Mouse (Mus musculus) CH12.LX (cell line): ENCODE data around the gene Yeats2. TPM values are rescaled to one million over a fixed set of nuclear protein-coding genes. Genes with fewer than 3 reads are reported as not detected.

ENCODE experiments used
- DNase-seq: peaks from one replicate; pipeline ENCODE4 v3.0.0-alpha.2; 2013; ENCODE audit errors: extremely low read depth
- H3K27ac ChIP-seq: 2 replicates; pipeline ENCODE4 v1.5.1; 2012; ENCODE audit warnings: low read depth, mild to moderate bottlenecking, control low read depth, moderate library complexity; ENCODE audit not compliant: insufficient read depth
- H3K27me3 ChIP-seq: replicated peaks from 2 replicates; pipeline ENCODE3; 2012; ENCODE audit warnings: inconsistent platforms
- H3K36me3 ChIP-seq, 2 experiments: replicated peaks in 1 of 2; 2 replicates each; pipeline versions ENCODE3 to v1.6.1; 2012; ENCODE audit warnings: inconsistent platforms in 1 of 2, low read length in 1 of 2, mild to moderate bottlenecking in 1 of 2, mixed read lengths in 1 of 2, moderate library complexity in 1 of 2; ENCODE audit not compliant: control insufficient read depth in 1 of 2, insufficient read depth in 1 of 2
- H3K4me1 ChIP-seq, 2 experiments: 2 replicates each; pipeline ENCODE4 v1.6.1; 2012; ENCODE audit warnings: inconsistent platforms in 1 of 2, moderate library complexity in 1 of 2; ENCODE audit not compliant: insufficient read depth in 2 of 2, control insufficient read depth in 1 of 2
- H3K4me2 ChIP-seq: 2 replicates; pipeline ENCODE4 v1.6.1; 2012; ENCODE audit warnings: low read depth, mild to moderate bottlenecking, control low read depth; ENCODE audit not compliant: poor library complexity, insufficient read depth, severe bottlenecking
- H3K4me3 ChIP-seq, 3 experiments: fragments of 150-350 bp in 1 of 3; sonication (generic) in 1 of 3; replicated peaks in 1 of 3; 2 replicates each; pipeline versions ENCODE3 to v1.5.1; 2011 to 2012; ENCODE audit warnings: low read depth in 2 of 3, low read length in 2 of 3, mild to moderate bottlenecking in 2 of 3, moderate library complexity in 2 of 3, control low read depth in 1 of 3, improper control_type of control experiment in 1 of 3, inconsistent platforms in 1 of 3, mixed read lengths in 1 of 3; ENCODE audit not compliant: poor library complexity in 1 of 3
- H3K79me2 ChIP-seq: replicated peaks from 2 replicates; pipeline ENCODE4 v1.6.1; 2012; ENCODE audit warnings: mild to moderate bottlenecking, moderate library complexity; ENCODE audit not compliant: control insufficient read depth, poor library complexity, insufficient read depth, severe bottlenecking; ENCODE audit errors: extremely low read depth
- H3K9ac ChIP-seq: 2 replicates; pipeline ENCODE4 v1.6.1; 2012; ENCODE audit warnings: low read depth, mild to moderate bottlenecking, control low read depth, moderate library complexity; ENCODE audit not compliant: insufficient read depth
- H3K9me3 ChIP-seq: replicated peaks from 2 replicates; pipeline ENCODE3; 2012; ENCODE audit warnings: low read length, inconsistent platforms, mixed read lengths
- CHD1 ChIP-seq: IDR thresholded peaks from 2 replicates; pipeline ENCODE4 v1.6.1; 2012; ENCODE audit warnings: low read depth, low read length, improper control_type of control experiment, inconsistent platforms
- CHD2 ChIP-seq: IDR thresholded peaks from 2 replicates; pipeline ENCODE4 v1.6.1; 2011; ENCODE audit warnings: low read length, improper control_type of control experiment
- CTCF ChIP-seq, 2 experiments: IDR thresholded peaks in 1 of 2; conservative IDR thresholded peaks in 1 of 2; 2 replicates each; pipeline ENCODE4 v1.5.1; 2011 to 2012; ENCODE audit warnings: low read depth in 2 of 2, low read length in 2 of 2, improper control_type of control experiment in 1 of 2, inconsistent platforms in 1 of 2, mild to moderate bottlenecking in 1 of 2, moderate library complexity in 1 of 2
- ETS1 ChIP-seq: conservative IDR thresholded peaks from 2 replicates; pipeline ENCODE4 v1.6.1; 2012; ENCODE audit warnings: low read depth, mild to moderate bottlenecking, inconsistent platforms, low read length, improper control_type of control experiment, moderate library complexity
- HCFC1 ChIP-seq: IDR thresholded peaks from 2 replicates; pipeline ENCODE4 v1.6.1; 2012; ENCODE audit warnings: low read depth, mild to moderate bottlenecking, inconsistent platforms, low read length, improper control_type of control experiment
- IRF4 ChIP-seq: IDR thresholded peaks from 2 replicates; pipeline ENCODE4 v1.6.1; 2014; ENCODE audit warnings: low read depth, mild to moderate bottlenecking, inconsistent platforms, low read length, improper control_type of control experiment
- MAX ChIP-seq: IDR thresholded peaks from 2 replicates; pipeline ENCODE4 v1.6.1; 2011; ENCODE audit warnings: low read length, improper control_type of control experiment
- MAZ ChIP-seq: IDR thresholded peaks from 2 replicates; pipeline ENCODE4 v1.6.1; 2012; ENCODE audit warnings: low read depth, mild to moderate bottlenecking, inconsistent platforms, low read length, improper control_type of control experiment, moderate library complexity
- MXI1 ChIP-seq: IDR thresholded peaks from 2 replicates; pipeline ENCODE4 v1.6.1; 2011; ENCODE audit warnings: mild to moderate bottlenecking, low read depth, low read length, improper control_type of control experiment
- MYC ChIP-seq: IDR thresholded peaks from 2 replicates; pipeline ENCODE4 v1.6.1; 2011; ENCODE audit warnings: low read depth, mild to moderate bottlenecking, improper control_type of control experiment, low read length
- PAX5 ChIP-seq: IDR thresholded peaks from 2 replicates; pipeline ENCODE4 v1.6.1; 2012; ENCODE audit warnings: low read length, inconsistent platforms, mixed read lengths
- RCOR1 ChIP-seq: conservative IDR thresholded peaks from 2 replicates; pipeline ENCODE4 v1.6.1; 2012; ENCODE audit warnings: low read depth, mild to moderate bottlenecking, inconsistent platforms, low read length, improper control_type of control experiment
- SIN3A ChIP-seq: IDR thresholded peaks from 2 replicates; pipeline ENCODE4 v1.6.1; 2012; ENCODE audit warnings: low read length, improper control_type of control experiment, inconsistent platforms
- USF2 ChIP-seq: conservative IDR thresholded peaks from 2 replicates; pipeline ENCODE4 v1.6.1; 2011; ENCODE audit warnings: low read depth, low read length, improper control_type of control experiment
- ZKSCAN1 ChIP-seq: IDR thresholded peaks from 2 replicates; pipeline ENCODE4 v1.6.1; 2012; ENCODE audit warnings: low read depth, inconsistent platforms, low read length, improper control_type of control experiment, borderline replicate concordance
- dilution Hi-C: fragments of 300-500 bp; cut with MboI; formaldehyde crosslinking; loops from 2 replicates; pipeline ENCODE4 v1.14.3; 2020; ENCODE audit warnings: low sequenced_read_pairs; ENCODE audit not compliant: extremely low pct_unique_long_range_greater_than_20kb, extremely low pct_ligation_motif_present
- in situ Hi-C: fragments of 300-500 bp; cut with MboI; formaldehyde crosslinking; loops from 3 replicates; pipeline ENCODE4 v1.14.3; 2019; ENCODE audit warnings: low sequenced_read_pairs, low pct_ligation_motif_present, low pct_unique_long_range_greater_than_20kb, mixed read lengths
- polyA plus RNA-seq: library from polyadenylated mRNA; unstranded; fragments of >175 nt; gene quantifications from 2 replicates; pipeline ENCODE4 v1.2.1, GENCODE M21; 2012; ENCODE audit warnings: low read depth; ENCODE audit not compliant: insufficient read length
- total RNA-seq, 2 experiments: library from RNA; depleted of rRNA; stranded (reverse); fragments of 300-350 nt in 1 of 2; fragments of >200 nt in 1 of 2; gene quantifications; 2 replicates each; pipeline ENCODE4 v1.2.3; 2012 to 2014

Gene Yeats2
- total and polyA plus RNA-seq, 3 experiments = 24.0 to 42.6 (median 33.5) TPM

DNA sequence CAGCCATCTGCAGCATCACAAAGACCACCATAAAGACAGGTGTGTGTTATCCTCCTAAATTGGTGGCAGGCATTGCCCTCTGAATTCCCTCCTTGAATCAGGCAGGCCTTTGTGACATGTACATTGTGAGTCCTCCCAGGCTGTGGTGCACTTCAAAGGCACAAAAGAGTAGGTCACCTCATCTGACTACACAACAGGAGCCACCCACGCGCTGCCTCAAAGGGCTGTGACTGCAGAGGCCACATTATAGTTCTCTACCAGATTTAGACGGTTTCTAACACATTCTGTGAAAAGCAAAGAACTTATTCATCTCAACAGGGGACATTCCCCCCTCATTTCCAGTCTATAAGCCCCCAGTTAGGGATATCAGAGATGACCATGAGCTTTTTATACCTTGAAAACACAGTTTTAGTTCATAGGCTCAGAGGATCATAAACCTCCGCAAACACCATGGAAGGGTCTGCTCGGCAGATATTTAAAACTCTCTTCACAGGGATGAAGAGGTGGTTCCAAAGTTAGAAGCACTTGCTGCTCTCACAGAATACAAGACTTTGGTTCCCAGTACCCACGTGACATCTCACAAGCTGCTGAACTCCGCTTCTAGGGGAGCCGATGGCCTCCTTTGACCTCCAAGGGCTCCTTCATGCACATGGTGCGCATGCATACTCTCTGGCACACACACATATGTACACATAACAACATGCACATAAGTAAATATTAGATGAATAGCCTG lies 107.7 kb downstream of the Yeats2 start:
- Histone ChIP-seq H3K9me3 (peaks cover 3% of the 10 kb centered on the region), H3K27me3 (no peaks in the 10 kb centered on the region), H3K4me3 (no peak overlapping the region), H3K79me2 (no peaks in the 10 kb centered on the region), H3K4me1 (no peaks in the 10 kb centered on the region; a peak in 1 of 4 replicates), H3K4me2 (no peak overlapping the region), H3K9ac (no peak overlapping the region), H3K36me3 (no peaks in the 10 kb centered on the region), H3K27ac (no peak overlapping the region)
- in situ Hi-C loops = no loop called here
- DNase-seq = no peak
- dilution Hi-C loops = no loop called here
- TF ChIP-seq MXI1 = no peak
- TF ChIP-seq CTCF (conservative IDR thresholded peaks at IDR 0.05 in 1 of 2, IDR thresholded peaks at IDR 0.05 in 1 of 2; ENCODE audit: low read depth in 2 of 2, low read length in 2 of 2) = no peak

- TF ChIP-seq ETS1 = no peak
- no peak for TF ChIP-seq HCFC1
- TF ChIP-seq PAX5 = no peak
- TF ChIP-seq MXI1 = no peak
- TF ChIP-seq CHD2 = no peak
- no peak for TF ChIP-seq MAZ
- no peak for TF ChIP-seq CHD1
- TF ChIP-seq MAX = no peak
- TF ChIP-seq USF2 = no peak
- no peak for TF ChIP-seq IRF4
- no peak for TF ChIP-seq RCOR1
- no peak for TF ChIP-seq CTCF (conservative IDR thresholded peaks at IDR 0.05 in 1 of 2, IDR thresholded peaks at IDR 0.05 in 1 of 2; ENCODE audit: low read depth in 2 of 2, low read length in 2 of 2)
- TF ChIP-seq SIN3A = no peak
- TF ChIP-seq MYC = no peak
- no peak for TF ChIP-seq ZKSCAN1
- TF ChIP-seq, all 38 proteins: peak for 0
- in situ Hi-C loops (no loop called here), dilution Hi-C loops (no loop called here)
- no peak overlapping the region for H3K27ac ChIP-seq
- no peak for DNase-seq
- peaks cover under 1% of the 10 kb centered on the region for H3K9me3 ChIP-seq
- H3K9ac ChIP-seq = no peak overlapping the region
- no peaks in the 10 kb centered on the region for H3K79me2 ChIP-seq
- no peak overlapping the region for H3K4me2 ChIP-seq
- H3K4me1 ChIP-seq = no peaks in the 10 kb centered on the region
- H3K4me3 ChIP-seq = no peak overlapping the region
- H3K27me3 ChIP-seq = no peaks in the 10 kb centered on the region
- no peaks in the 10 kb centered on the region for H3K36me3 ChIP-seq
Observed at GRCm38 (mm10) chr16:20257926-20258325, 117.1 kb downstream of the Yeats2 start.
